Mouse (Mus musculus) olfactory bulb, adult 2 months (tissue): Measurements from ENCODE around the gene Hvcn1. TPM values are rescaled to one million over a fixed set of nuclear protein-coding genes. Genes with fewer than 3 reads are reported as not detected.

ENCODE experiments used
- H3K27ac ChIP-seq: fragments of 200-500 bp; 2 replicates; pipeline ENCODE4 v1.5.1; 2012; ENCODE audit warnings: low read depth, low read length; ENCODE audit not compliant: insufficient read depth
- H3K4me1 ChIP-seq: fragments of 200-500 bp; 2 replicates; pipeline ENCODE4 v1.6.1; 2012; ENCODE audit warnings: low read length; ENCODE audit not compliant: control insufficient read depth, insufficient read depth
- H3K4me3 ChIP-seq: fragments of 200-500 bp; 2 replicates; pipeline ENCODE4 v1.5.1; 2012; ENCODE audit warnings: mild to moderate bottlenecking, low read depth, low read length, moderate library complexity; ENCODE audit not compliant: insufficient read depth
- CTCF ChIP-seq: fragments of 200-500 bp; IDR thresholded peaks from 2 replicates; pipeline ENCODE4 v1.5.1; 2012; ENCODE audit warnings: low read depth, mild to moderate bottlenecking, low read length, moderate library complexity; ENCODE audit not compliant: insufficient read depth
- POLR2A ChIP-seq: fragments of 200-500 bp; IDR thresholded peaks from 2 replicates; pipeline ENCODE4 v1.6.1; 2012; ENCODE audit warnings: mild to moderate bottlenecking, low read depth, low read length, moderate library complexity; ENCODE audit not compliant: insufficient read depth
- whole genome bisulfite sequencing: fragments of 180-500 bp; shearing (Covaris S2); methylation state at CpG from one replicate; pipeline ENCODE4 v1.1.7; 2018; 5-methylcytosine and 5-hydroxymethylcytosine counted together
- polyA plus RNA-seq: library from polyadenylated mRNA; stranded (reverse); fragments of >200 nt; gene quantifications from 2 replicates; pipeline ENCODE4 v1.2.4, GENCODE M21; 2012; ENCODE audit warnings: low replicate concordance; ENCODE audit not compliant: missing spikeins, insufficient read depth, insufficient read length

Gene Hvcn1
- polyA plus RNA-seq = not detected in 2 replicates

- WGBS = 82% methylated on average over 4 of the region's 4 CpGs
- TF ChIP-seq CTCF = no peak
- no peak for TF ChIP-seq POLR2A
- Histone ChIP-seq H3K4me3 (no peak within 1 kb of the TSS), H3K27ac (no peak within 1 kb of the TSS), H3K4me1 (peaks cover 15% of the 10 kb centered on the region)
These were observed at the start of gene Hvcn1 for GRCm38 (mm10) chr5:122206475-122206874. Hvcn1 (plus strand) TSS chr5:122206804.

GRCm38 (mm10) chr5:122157827-122158381, 48.7 kb upstream of the Hvcn1 start, which contains the start of gene Ppp1cc:
Ppp1cc (plus strand) TSS chr5:122158278.
- WGBS = under 1% methylated on average over 53 of the region's 54 CpGs

GRCm38 (mm10) chr5:122158557-122159515, 47.8 kb upstream of the Hvcn1 start:
- Histone ChIP-seq H3K27ac (peak overlapping the region; percentile 97), H3K4me1 (peaks cover 24% of the 10 kb centered on the region), H3K4me3 (peak overlapping the region; percentile 97)
- WGBS = 1% methylated on average over 42 of the region's 42 CpGs
- TF ChIP-seq POLR2A = no peak
- no peak for TF ChIP-seq CTCF

More at GRCm38 (mm10) chr5:122157827-122158381, 48.7 kb upstream of the Hvcn1 start, which contains the start of gene Ppp1cc:
- H3K4me1 ChIP-seq = peaks cover 18% of the 10 kb centered on the region
- peak within 1 kb of the TSS; percentile 97 for H3K4me3 ChIP-seq
- TF ChIP-seq POLR2A (peak; percentile 69; the same call in 1 of the 2 replicates), CTCF (no peak)
- peak within 1 kb of the TSS; percentile 97 for H3K27ac ChIP-seq

GRCm38 (mm10) chr5:122163194-122163593, 43.4 kb upstream of the Hvcn1 start:
- Histone ChIP-seq H3K27ac (peak overlapping the region; percentile 85), H3K4me1 (peaks cover 30% of the 10 kb centered on the region), H3K4me3 (peak overlapping the region; percentile 50)
- TF ChIP-seq CTCF = no peak
- TF ChIP-seq POLR2A = no peak
- WGBS = 11% methylated on average over 6 of the region's 6 CpGs

DNA sequence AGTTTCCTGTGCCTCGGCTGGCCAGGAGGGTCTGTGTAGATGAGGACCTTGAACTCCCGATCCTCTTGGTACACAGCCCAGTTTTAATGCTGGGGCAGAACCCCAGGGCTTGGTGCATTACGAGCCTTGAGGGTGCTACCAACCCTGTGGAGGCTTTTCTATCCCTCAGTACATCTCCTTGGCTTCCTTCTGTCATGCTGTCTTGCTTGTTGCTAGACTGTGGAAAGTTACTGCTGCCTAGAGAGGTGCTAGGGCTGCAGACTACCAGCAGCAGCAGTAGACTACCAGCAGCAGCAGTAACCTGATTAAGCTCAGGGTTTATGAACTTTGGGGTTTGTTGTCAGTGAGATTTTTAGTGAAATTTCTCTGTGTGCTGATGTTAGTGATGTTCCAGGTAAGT, 42.6 kb upstream of the Hvcn1 start:
- no peak for TF ChIP-seq CTCF
- 12% methylated on average over 3 of the region's 3 CpGs for WGBS
- Histone ChIP-seq H3K4me1 (peaks cover 31% of the 10 kb centered on the region), H3K4me3 (peak overlapping the region; percentile 17), H3K27ac (peak overlapping the region; percentile 85)

- TF ChIP-seq POLR2A (no peak), CTCF (no peak)
- H3K4me3 ChIP-seq = peak overlapping the region; percentile 27
- WGBS = 6% methylated on average over 6 of the region's 6 CpGs
- H3K4me1 ChIP-seq = peaks cover 34% of the 10 kb centered on the region
- peak overlapping the region; percentile 96 for H3K27ac ChIP-seq
These were observed 41.2 kb upstream of the Hvcn1 start for GRCm38 (mm10) chr5:122165233-122165915.

DNA sequence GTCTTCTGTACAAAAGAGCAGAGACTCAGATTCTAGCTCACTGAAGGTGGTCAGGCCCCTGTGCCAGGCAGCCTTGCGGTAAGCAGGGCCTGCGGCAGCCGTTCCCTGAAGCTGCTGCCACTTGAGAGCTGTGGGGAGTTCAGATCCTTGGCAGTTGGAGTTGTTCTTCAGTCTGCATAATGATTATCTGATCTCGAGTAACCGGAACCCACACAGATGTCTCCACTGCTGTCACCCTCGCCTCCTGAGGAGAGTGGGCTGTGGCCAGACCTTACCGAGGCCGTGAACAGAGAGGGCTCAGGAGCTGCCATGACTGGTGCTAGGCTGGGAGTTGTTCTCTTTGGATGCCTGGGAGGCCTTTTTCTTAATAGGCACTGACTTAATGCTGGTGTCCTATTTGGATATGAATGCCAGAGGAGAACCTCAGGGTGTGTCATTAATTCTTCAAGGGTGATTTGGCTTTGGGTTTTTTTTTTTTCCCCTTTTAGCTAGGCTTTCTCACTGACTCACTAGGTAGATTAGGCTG, 39.9 kb upstream of the Hvcn1 start:
- peaks cover 38% of the 10 kb centered on the region for H3K4me1 ChIP-seq
- TF ChIP-seq CTCF (no peak), POLR2A (no peak)
- H3K27ac ChIP-seq = peak overlapping the region; percentile 96
- peak overlapping the region; percentile 30 for H3K4me3 ChIP-seq
- WGBS = 14% methylated on average over 8 of the region's 8 CpGs

DNA sequence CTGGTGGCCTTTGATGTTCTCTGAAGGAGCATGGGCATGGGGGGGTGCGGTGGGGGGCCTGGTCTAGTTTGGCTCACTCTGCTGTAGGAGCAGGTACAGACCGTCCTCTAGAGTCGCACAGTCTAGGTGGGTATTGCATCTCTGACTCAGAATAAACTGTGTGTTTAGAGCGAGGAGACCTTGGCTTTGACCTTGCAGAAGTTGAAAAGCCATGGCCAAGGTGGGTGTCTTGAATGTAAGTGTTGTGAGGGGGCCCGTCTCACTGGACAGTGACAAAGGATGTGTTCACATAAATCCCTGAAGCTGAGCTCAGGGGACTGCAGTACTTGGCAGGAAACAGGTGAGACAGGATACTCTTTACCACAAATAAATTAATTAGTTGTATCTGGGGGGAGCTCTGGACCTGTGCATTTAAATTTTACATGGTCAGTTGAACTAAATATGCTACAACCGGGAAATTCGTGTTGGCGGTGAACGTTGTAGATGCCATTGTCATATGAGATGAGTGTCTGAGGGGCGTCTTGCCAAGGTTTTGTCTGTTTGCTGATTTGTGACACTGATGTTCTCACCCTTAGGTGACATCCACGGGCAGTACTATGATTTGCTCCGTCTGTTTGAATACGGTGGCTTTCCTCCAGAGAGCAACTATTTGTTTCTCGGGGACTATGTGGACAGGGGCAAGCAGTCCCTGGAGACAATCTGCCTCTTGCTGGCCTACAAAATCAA, 38.1 kb upstream of the Hvcn1 start:
- WGBS = 50% methylated on average over 14 of the region's 14 CpGs
- peaks cover 41% of the 10 kb centered on the region for H3K4me1 ChIP-seq
- peak overlapping the region; percentile 81 for H3K27ac ChIP-seq

More for the DNA sequence above, 38.1 kb upstream of the Hvcn1 start:
- TF ChIP-seq POLR2A = no peak
- H3K4me3 ChIP-seq = peak overlapping the region; percentile 39
